Mouse (Mus musculus) bone marrow, adult 2 months (tissue): ENCODE measurements at regions not wholly inside any gene's neighbourhood (a gene's known extent, or its start where the extent isn't known, plus 50 kb on each side); places are given as distances from the start of the nearest gene placed in this dataset.

Experiments used
- CTCF ChIP-seq: fragments of 200-500 bp; IDR thresholded peaks from 2 replicates; pipeline ENCODE4 v1.5.1; 2011; ENCODE audit warnings: low read length, control low read depth; ENCODE audit not compliant: control insufficient read depth, insufficient read depth
- POLR2A ChIP-seq: fragments of 200-500 bp; IDR thresholded peaks from 2 replicates; pipeline ENCODE4 v1.6.1; 2011; ENCODE audit warnings: low read depth, mild to moderate bottlenecking, control low read depth, low read length, borderline replicate concordance; ENCODE audit not compliant: control insufficient read depth

DNA sequence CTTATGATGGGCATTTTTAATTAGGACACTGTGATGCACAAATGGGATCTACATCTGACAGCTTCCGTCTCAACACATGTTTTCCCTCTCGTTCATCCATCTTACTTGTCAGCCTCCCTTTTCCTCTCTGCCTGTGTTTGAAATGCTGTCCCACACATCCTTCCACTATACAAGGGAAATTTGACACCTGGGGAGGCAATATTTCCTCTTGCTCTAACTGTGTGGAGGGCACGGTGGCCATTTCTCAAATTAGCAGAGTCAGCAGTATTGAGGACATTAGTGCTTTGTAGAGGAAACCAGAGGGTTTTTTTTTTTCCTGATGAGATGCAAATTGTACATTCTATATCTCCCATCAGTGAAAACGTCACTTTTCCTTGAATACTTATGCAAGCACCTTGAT lies 712.2 kb downstream of the Slc4a3 start:
- TF ChIP-seq CTCF (no peak), POLR2A (no peak)
